Mouse (Mus musculus): ENCODE data around the gene Gm12248.
A peak's percentile ranks its signal among the peaks of the same experiment; 100 is the strongest.
"Not testable (repeated sequence)": the region's sequence is repeated elsewhere in the genome, so short reads cannot be mapped to it uniquely, and the experiment has no call there.

Gm12248 gene

GRCm38 (mm10) chr11:58101194-58101720 is 8.3 kb upstream of the Gm12248 start:
- no peak for DNase-seq

GRCm38 (mm10) chr11:58100006-58100405 is 7.1 kb upstream of the Gm12248 start:
- DNase-seq = no peak

- peak; percentile 48 for DNase-seq
Observed at GRCm38 (mm10) chr11:58098366-58098720, 5.4 kb upstream of the Gm12248 start.

GRCm38 (mm10) chr11:58097621-58098365 is 4.9 kb upstream of the Gm12248 start:
- DNase-seq = peak; percentile 57

GRCm38 (mm10) chr11:58096821-58097620 is 4.1 kb upstream of the Gm12248 start:
- DNase-seq = peak; percentile 35

GRCm38 (mm10) chr11:58096160-58096559 is 3.2 kb upstream of the Gm12248 start:
- peak; percentile 77 for DNase-seq

GRCm38 (mm10) chr11:58095561-58095960 is 2.6 kb upstream of the Gm12248 start:
- DNase-seq = no peak

GRCm38 (mm10) chr11:58094766-58095165 is 1.8 kb upstream of the Gm12248 start:
- no peak for DNase-seq

GRCm38 (mm10) chr11:58092541-58092940 is 393 bp downstream of the Gm12248 start:
- DNase-seq = no peak

GRCm38 (mm10) chr11:58081716-58082115 is 11.2 kb downstream of the Gm12248 start:
- no peak for DNase-seq

- no peak for DNase-seq
Observed at GRCm38 (mm10) chr11:58077270-58077669, 15.7 kb downstream of the Gm12248 start.

GRCm38 (mm10) chr11:58072978-58073377 is 20.0 kb downstream of the Gm12248 start:
- no peak for DNase-seq

GRCm38 (mm10) chr11:58065025-58065424 is 27.9 kb downstream of the Gm12248 start:
- DNase-seq = no peak

- DNase-seq = no peak
Observed at GRCm38 (mm10) chr11:58062586-58062985, 30.3 kb downstream of the Gm12248 start.

- DNase-seq = not testable (repeated sequence)
Observed at GRCm38 (mm10) chr11:58061218-58061617, 31.7 kb downstream of the Gm12248 start.

- not testable (repeated sequence) for DNase-seq
Observed at GRCm38 (mm10) chr11:58059752-58060151, 33.2 kb downstream of the Gm12248 start.

GRCm38 (mm10) chr11:58057455-58057854 is 35.5 kb downstream of the Gm12248 start:
- DNase-seq = peak; percentile 52

- DNase-seq = peak; percentile 41
Observed at GRCm38 (mm10) chr11:58046438-58046837, 46.5 kb downstream of the Gm12248 start.

GRCm38 (mm10) chr11:58042861-58043431 is 50.0 kb downstream of the Gm12248 start:
- no peak for DNase-seq

- peak; percentile 25 for DNase-seq
Observed at GRCm38 (mm10) chr11:58039027-58039426, 53.9 kb downstream of the Gm12248 start.

- DNase-seq = no peak
Observed at GRCm38 (mm10) chr11:58033635-58034034, 59.3 kb downstream of the Gm12248 start.

- peak; percentile 38 for DNase-seq
Observed at GRCm38 (mm10) chr11:58031176-58031575, 61.8 kb downstream of the Gm12248 start.

GRCm38 (mm10) chr11:58029869-58030268 is 63.1 kb downstream of the Gm12248 start:
- no peak for DNase-seq

GRCm38 (mm10) chr11:58028981-58029380 is 64.0 kb downstream of the Gm12248 start:
- DNase-seq = no peak

All from thymus, postnatal 14 days (tissue).